Mouse (Mus musculus) forebrain, embryonic 11.5 days (tissue): ENCODE measurements around the gene Galnt9. TPM values are rescaled to one million over a fixed set of nuclear protein-coding genes. Genes with fewer than 3 reads are reported as not detected.

Source experiments
- ATAC-seq: fragments of 200-750 bp; cut with Nextera tagmentation; replicated peaks from 2 replicates; pipeline ENCODE4 v1.8.0; 2017; ENCODE audit warnings: moderate TSS enrichment; ENCODE audit not compliant: low FRiP score
- DNase-seq: peaks from one replicate; pipeline ENCODE4 v3.0.0-alpha.2; 2017; ENCODE audit warnings: low spot score
- H3K27ac ChIP-seq: fragments of 300-500 bp; sonication (generic); 2 replicates; pipeline ENCODE4 v1.5.1; 2014; ENCODE audit warnings: low read depth, low read length
- H3K27me3 ChIP-seq: fragments of 300-500 bp; sonication (generic); 2 replicates; pipeline ENCODE4 v1.6.1; 2014; ENCODE audit warnings: mild to moderate bottlenecking, low read length, mixed read lengths; ENCODE audit not compliant: control insufficient read depth, insufficient read depth
- H3K36me3 ChIP-seq: fragments of 300-500 bp; sonication (generic); 2 replicates; pipeline ENCODE4 v1.6.1; 2014; ENCODE audit warnings: mild to moderate bottlenecking, low read length, moderate library complexity, mixed read lengths; ENCODE audit not compliant: control insufficient read depth, insufficient read depth
- H3K4me1 ChIP-seq: fragments of 300-500 bp; sonication (generic); replicated peaks from 2 replicates; pipeline ENCODE4 v1.6.1; 2014; ENCODE audit warnings: low read length, mixed read lengths; ENCODE audit not compliant: control insufficient read depth, insufficient read depth
- H3K4me2 ChIP-seq: fragments of 300-500 bp; sonication (generic); 2 replicates; pipeline ENCODE4 v1.6.1; 2014; ENCODE audit warnings: low read depth, mild to moderate bottlenecking, low read length, moderate library complexity, mixed read lengths; ENCODE audit not compliant: severe bottlenecking
- H3K4me3 ChIP-seq: fragments of 300-500 bp; sonication (generic); 2 replicates; pipeline ENCODE4 v1.5.1; 2014; ENCODE audit warnings: low read depth, low read length
- H3K9ac ChIP-seq: fragments of 300-500 bp; sonication (generic); 2 replicates; pipeline ENCODE4 v1.6.1; 2014; ENCODE audit warnings: low read length
- H3K9me3 ChIP-seq: fragments of 300-500 bp; sonication (generic); 2 replicates; pipeline ENCODE4 v1.6.1; 2016; ENCODE audit warnings: low read length, mixed read lengths; ENCODE audit not compliant: control insufficient read depth
- WGBS: fragments of 180-500 bp; shearing (Covaris S2); extraction: QIAGEN DNeasy Blood & Tissue Kit; methylation state at CpG from one replicate; pipeline ENCODE4 v1.1.7; 2014; 5-methylcytosine and 5-hydroxymethylcytosine counted together
- polyA plus RNA-seq: library from polyadenylated mRNA; unstranded; fragments of >200 nt; fragmentation: Nextera tagmentation; extraction: Ambion mirVana; gene quantifications from 2 replicates; pipeline ENCODE4 v1.2.1, GENCODE M21; 2014

Galnt9 gene
- polyA plus RNA-seq, 1 experiment from 2014 or later: 1.6 TPM

- H3K9me3 ChIP-seq: no peaks in the 10 kb centered on the region
- no peak overlapping the region for H3K27ac ChIP-seq
- H3K36me3 ChIP-seq: no peaks in the 10 kb centered on the region
- no peak overlapping the region for H3K9ac ChIP-seq
- no peak for ATAC-seq
- WGBS: 88% methylated on average over 5 of the region's 5 CpGs
- H3K4me1 ChIP-seq: no peaks in the 10 kb centered on the region
- H3K4me2 ChIP-seq: no peak overlapping the region
- no peaks in the 10 kb centered on the region for H3K27me3 ChIP-seq
- no peak for DNase-seq
- no peak overlapping the region for H3K4me3 ChIP-seq
Observed at GRCm38 (mm10) chr5:110609868-110610267, 65.7 kb downstream of the Galnt9 start.

GRCm38 (mm10) chr5:110610484-110610883 lies 66.3 kb downstream of the Galnt9 start:
- no peaks in the 10 kb centered on the region for H3K36me3 ChIP-seq
- 87% methylated on average over 7 of the region's 7 CpGs for WGBS
- H3K27ac ChIP-seq: no peak overlapping the region
- no peaks in the 10 kb centered on the region for H3K27me3 ChIP-seq
- no peaks in the 10 kb centered on the region for H3K4me1 ChIP-seq
- H3K9ac ChIP-seq: no peak overlapping the region
- DNase-seq (no peak), ATAC-seq (no peak)
- no peak overlapping the region for H3K4me3 ChIP-seq
- no peak overlapping the region for H3K4me2 ChIP-seq
- no peaks in the 10 kb centered on the region for H3K9me3 ChIP-seq

GRCm38 (mm10) chr5:110611435-110612158 lies 67.4 kb downstream of the Galnt9 start:
- Histone ChIP-seq H3K27me3 (no peaks in the 10 kb centered on the region), H3K4me1 (no peaks in the 10 kb centered on the region), H3K9ac (no peak overlapping the region), H3K36me3 (no peaks in the 10 kb centered on the region), H3K4me2 (no peak overlapping the region), H3K4me3 (no peak overlapping the region), H3K27ac (no peak overlapping the region), H3K9me3 (no peaks in the 10 kb centered on the region)
- ATAC-seq: no peak
- 74% methylated on average over 5 of the region's 5 CpGs for WGBS
- no peak for DNase-seq

- ATAC-seq (no peak), DNase-seq (no peak)
- Histone ChIP-seq H3K4me3 (no peak overlapping the region), H3K36me3 (no peaks in the 10 kb centered on the region), H3K4me1 (no peaks in the 10 kb centered on the region), H3K9ac (no peak overlapping the region), H3K27me3 (no peaks in the 10 kb centered on the region), H3K4me2 (no peak overlapping the region), H3K9me3 (no peaks in the 10 kb centered on the region), H3K27ac (no peak overlapping the region)
- WGBS: 84% methylated on average over 6 of the region's 6 CpGs
Observed at GRCm38 (mm10) chr5:110619226-110619625, 75.1 kb downstream of the Galnt9 start.

- DNase-seq: no peak
Observed at GRCm38 (mm10) chr5:110624319-110624718, 80.2 kb downstream of the Galnt9 start.

GRCm38 (mm10) chr5:110627351-110627750 lies 83.2 kb downstream of the Galnt9 start:
- H3K4me1 ChIP-seq: 0 out of 2 replicates have a peak, but pooled peaks cover 2% of the 10 kb centered on the region
- ATAC-seq (no peak), DNase-seq (no peak)
- H3K9me3 ChIP-seq: no peaks in the 10 kb centered on the region
- H3K4me3 ChIP-seq: no peak overlapping the region
- H3K4me2 ChIP-seq: no peak overlapping the region
- H3K9ac ChIP-seq: no peak overlapping the region
- H3K27ac ChIP-seq: no peak overlapping the region
- no peaks in the 10 kb centered on the region for H3K36me3 ChIP-seq
- 80% methylated on average over 10 of the region's 10 CpGs for WGBS
- no peaks in the 10 kb centered on the region for H3K27me3 ChIP-seq

More at GRCm38 (mm10) chr5:110624319-110624718, 80.2 kb downstream of the Galnt9 start:
- no peaks in the 10 kb centered on the region for H3K36me3 ChIP-seq
- ATAC-seq: no peak
- H3K27me3 ChIP-seq: no peaks in the 10 kb centered on the region
- H3K4me1 ChIP-seq: 0 out of 2 replicates have a peak, but pooled peaks cover 2% of the 10 kb centered on the region
- 78% methylated on average over 2 of the region's 2 CpGs for WGBS
- no peak overlapping the region for H3K9ac ChIP-seq
- no peak overlapping the region for H3K27ac ChIP-seq
- no peak overlapping the region for H3K4me2 ChIP-seq
- H3K4me3 ChIP-seq: no peak overlapping the region
- H3K9me3 ChIP-seq: no peaks in the 10 kb centered on the region

GRCm38 (mm10) chr5:110628156-110628555 lies 84.0 kb downstream of the Galnt9 start:
- Histone ChIP-seq H3K4me2 (no peak overlapping the region), H3K4me3 (no peak overlapping the region), H3K36me3 (no peaks in the 10 kb centered on the region), H3K4me1 (0 out of 2 replicates have a peak, but pooled peaks cover 2% of the 10 kb centered on the region), H3K27me3 (no peaks in the 10 kb centered on the region), H3K9me3 (no peaks in the 10 kb centered on the region), H3K27ac (no peak overlapping the region), H3K9ac (no peak overlapping the region)
- ATAC-seq (no peak), DNase-seq (no peak)
- WGBS: 31% methylated on average over 19 of the region's 19 CpGs

GRCm38 (mm10) chr5:110629525-110630120 lies 85.5 kb downstream of the Galnt9 start:
- Histone ChIP-seq H3K36me3 (no peaks in the 10 kb centered on the region), H3K27me3 (no peaks in the 10 kb centered on the region), H3K4me2 (no peak overlapping the region), H3K4me3 (no peak overlapping the region), H3K9me3 (no peaks in the 10 kb centered on the region), H3K4me1 (0 out of 2 replicates have a peak, but pooled peaks cover 2% of the 10 kb centered on the region), H3K9ac (no peak overlapping the region), H3K27ac (no peak overlapping the region)
- no peak for ATAC-seq
- DNase-seq: no peak
- WGBS: 83% methylated on average over 2 of the region's 2 CpGs
